Mouse (Mus musculus) cerebellum, adult 11 months (tissue): ENCODE measurements around the gene Exoc6.
"Not testable (repeated sequence)": the region's sequence is repeated elsewhere in the genome, so short reads cannot be mapped to it uniquely, and the experiment has no call there.

Experiments
- DNase-seq: peaks from one replicate; pipeline ENCODE4 v3.0.0; 2022

The Exoc6 gene

GRCm38 (mm10) chr19:37550101-37551039 lies at the start of gene Exoc6:
TSS of gene Exoc6 (plus strand) at chr19:37550418.
- DNase-seq, result peak; percentile 84

- no peak for DNase-seq
Observed at GRCm38 (mm10) chr19:37502996-37503395, 47.2 kb upstream of the Exoc6 start.

GRCm38 (mm10) chr19:37506066-37506465 lies 44.2 kb upstream of the Exoc6 start:
- DNase-seq, result no peak

- DNase-seq, result no peak
Observed at GRCm38 (mm10) chr19:37506614-37507013, 43.6 kb upstream of the Exoc6 start.

- peak; percentile 9 for DNase-seq
Observed at GRCm38 (mm10) chr19:37509725-37510124, 40.5 kb upstream of the Exoc6 start.

- no peak for DNase-seq
Observed at GRCm38 (mm10) chr19:37514811-37515292, 35.4 kb upstream of the Exoc6 start.

GRCm38 (mm10) chr19:37517419-37517818 lies 32.8 kb upstream of the Exoc6 start:
- DNase-seq, result no peak

GRCm38 (mm10) chr19:37520740-37521433 lies 29.3 kb upstream of the Exoc6 start:
- no peak for DNase-seq

GRCm38 (mm10) chr19:37521434-37521781 lies 28.8 kb upstream of the Exoc6 start:
- no peak for DNase-seq

GRCm38 (mm10) chr19:37523280-37524062 lies 26.7 kb upstream of the Exoc6 start:
- DNase-seq, result no peak

GRCm38 (mm10) chr19:37525925-37526324 lies 24.3 kb upstream of the Exoc6 start:
- DNase-seq, result no peak

GRCm38 (mm10) chr19:37526768-37527167 lies 23.4 kb upstream of the Exoc6 start:
- no peak for DNase-seq

- not testable (repeated sequence) for DNase-seq
Observed at GRCm38 (mm10) chr19:37527736-37528135, 22.5 kb upstream of the Exoc6 start.

GRCm38 (mm10) chr19:37528581-37528980 lies 21.6 kb upstream of the Exoc6 start:
- DNase-seq, result no peak

- DNase-seq, result no peak
Observed at GRCm38 (mm10) chr19:37529296-37529695, 20.9 kb upstream of the Exoc6 start.

GRCm38 (mm10) chr19:37529975-37530515 lies 20.2 kb upstream of the Exoc6 start:
- DNase-seq, result no peak

GRCm38 (mm10) chr19:37530601-37531000 lies 19.6 kb upstream of the Exoc6 start:
- no peak for DNase-seq

- no peak for DNase-seq
Observed at GRCm38 (mm10) chr19:37531200-37531845, 18.9 kb upstream of the Exoc6 start.

GRCm38 (mm10) chr19:37533196-37533595 lies 17.0 kb upstream of the Exoc6 start:
- no peak for DNase-seq

- no peak for DNase-seq
Observed at GRCm38 (mm10) chr19:37534737-37535365, 15.4 kb upstream of the Exoc6 start.

- DNase-seq, result no peak
Observed at GRCm38 (mm10) chr19:37536426-37536825, 13.8 kb upstream of the Exoc6 start.

GRCm38 (mm10) chr19:37537717-37538116 lies 12.5 kb upstream of the Exoc6 start:
- no peak for DNase-seq
